ENCODE assay signal across 10 mouse cellular contexts in the genomic region with DNA sequence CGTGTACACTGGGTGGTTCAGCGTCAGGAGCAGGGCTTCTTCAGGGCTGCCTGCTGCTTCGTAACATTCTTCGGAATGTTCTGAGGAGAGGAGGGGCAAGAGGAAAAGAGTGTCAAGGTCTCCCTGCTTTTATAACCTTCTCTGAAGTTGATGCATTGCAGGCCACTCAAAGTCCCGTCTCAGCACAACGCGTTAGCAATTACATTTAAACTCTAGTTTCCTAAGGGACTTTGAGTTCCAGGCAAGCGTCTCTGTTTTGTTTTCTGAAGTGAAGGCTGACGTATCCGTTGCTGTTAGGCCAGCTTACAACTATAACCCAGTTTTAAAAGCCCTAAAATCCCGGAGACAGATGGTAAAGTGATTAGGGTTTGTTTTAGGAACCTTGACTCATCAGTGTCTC. TPM values are rescaled to one million over a fixed set of nuclear protein-coding genes. Genes with fewer than 3 reads are reported as not detected.
A peak's percentile ranks its signal among the peaks of the same experiment; 100 is the strongest.
DNase-seq lines count a peak whose midpoint lies in the region; ATAC-seq and TF ChIP-seq lines count a peak whose summit lies in the region.
"Had no signal": no experiment of that assay in that cellular context is flagged by ENCODE, and none has a peak within 500 bp of the region (broad histone marks: within the 10 kb centered on the region; RNA-seq: fewer than 3 reads in every experiment).

No protein-coding gene starts in this region.

- H3K4me1 ChIP-seq in forebrain, embryonic 11.5 days (replicated peaks; ENCODE audit: control insufficient read depth, insufficient read depth, low read length), result no peaks in the 10 kb centered on the region
- H3K4me1 ChIP-seq: forebrain, embryonic 12.5 days had no signal

- no peaks in the 10 kb centered on the region for H3K27me3 ChIP-seq in forebrain, embryonic 11.5 days (ENCODE audit: control insufficient read depth, insufficient read depth, low read length)
- H3K27me3 ChIP-seq: forebrain, embryonic 12.5 days had no signal

- ATAC-seq in cerebellum, adult (ENCODE audit: insufficient number of reproducible peaks, low FRiP score, low TSS enrichment), result no peak
- no peak for ATAC-seq in forebrain, embryonic 11.5 days (replicated peaks; ENCODE audit: low FRiP score)

- TF ChIP-seq CTCF in gastrocnemius, adult 2 months (IDR thresholded peaks at IDR 0.05), result no peak

- H3K27ac ChIP-seq in gastrocnemius, adult 2 months, result peak overlapping the region; percentile 67
- H3K27ac ChIP-seq in forebrain, embryonic 11.5 days (ENCODE audit: low read depth, low read length), result no peak overlapping the region
- H3K27ac ChIP-seq: forebrain, embryonic 12.5 days had no signal

- H3K9ac ChIP-seq in forebrain, embryonic 11.5 days (ENCODE audit: low read length), result no peak overlapping the region
- H3K9ac ChIP-seq: forebrain, embryonic 12.5 days had no signal

- 80% methylated on average over 11 of the region's 11 CpGs for WGBS in forebrain, embryonic 11.5 days

- intact Hi-C loops in gastrocnemius, adult 2 months (cut with DNase I), result loop anchor here (5.0 kb wide), 1 partner anchor 55 kb away; the partner anchor contains the start of gene Plod2

- DNase-seq in gastrocnemius, adult 2 months, result peak; percentile 31
- no peak for DNase-seq in gastrocnemius, postnatal 4 days (ENCODE audit: low spot score in 2 of 2)
- DNase-seq in ES-CJ7 (ENCODE audit: low read depth, low spot score), result peak; percentile 11
- DNase-seq in embryo, embryonic 11 days, result peak; percentile 46
- peak; percentile 39 for DNase-seq in kidney, postnatal 14 days
- no peak for DNase-seq in left cerebral cortex, adult 9 months (ENCODE audit: low spot score in 2 of 2)
- DNase-seq in forebrain, embryonic 11.5 days (ENCODE audit: low spot score), result no peak
- DNase-seq: B cell, adult 2 months had no signal

- no peaks in the 10 kb centered on the region for H3K9me3 ChIP-seq in forebrain, embryonic 11.5 days (ENCODE audit: control insufficient read depth, low read length)
- H3K9me3 ChIP-seq: forebrain, embryonic 12.5 days had no signal

- no peaks in the 10 kb centered on the region for H3K36me3 ChIP-seq in forebrain, embryonic 11.5 days (ENCODE audit: control insufficient read depth, insufficient read depth, low read length)

- no peak overlapping the region for H3K4me3 ChIP-seq in gastrocnemius, adult 2 months
- no peak overlapping the region for H3K4me3 ChIP-seq in forebrain, embryonic 11.5 days (ENCODE audit: low read depth, low read length)
- H3K4me3 ChIP-seq: forebrain, embryonic 12.5 days had no signal

- H3K4me2 ChIP-seq in forebrain, embryonic 11.5 days (ENCODE audit: low read depth, low read length, severe bottlenecking), result no peak overlapping the region
- H3K4me2 ChIP-seq: forebrain, embryonic 12.5 days had no signal

RNA-seq across cellular contexts. Expression of gene Plod2, which starts 55.8 kb away (rescaled TPM):
- total RNA-seq in gastrocnemius, adult 2 months (2021), result 1 to 10 TPM; 1.8 to 6.6 TPM
- 10 to 100 TPM; 26.2 to 31.4 TPM for total RNA-seq in gastrocnemius, postnatal 4 days (2021)
- polyA plus RNA-seq in forebrain, embryonic 11.5 days (2014; fragmentation: Nextera tagmentation; extraction: Ambion mirVana), result 26.2 and 30.5 TPM in 2 replicates

Comparison
In these comparisons a context has a peak if more than half of its experiments do, and no peak if none do; other contexts are left out.
1. DNase-seq: peak in gastrocnemius, adult 2 months (single experiment), ES-CJ7 (single experiment), embryo, embryonic 11 days (single experiment) and kidney, postnatal 14 days (single experiment); none in gastrocnemius, postnatal 4 days (0 of 2), left cerebral cortex, adult 9 months (0 of 2) and forebrain, embryonic 11.5 days (single experiment).